Mouse (Mus musculus) myocyte (in vitro differentiated cells): ENCODE data around the gene Tmem260.

Experiments used
- MAX ChIP-seq: IDR thresholded peaks from one replicate; pipeline ENCODE4 v1.6.1; 2011; ENCODE audit warnings: low read depth, mild to moderate bottlenecking, control low read depth
- POLR2AphosphoS2 ChIP-seq: IDR thresholded peaks from one replicate; pipeline ENCODE4 v1.6.1; 2011; ENCODE audit warnings: low read depth, control low read depth; ENCODE audit not compliant: insufficient read length
- TCF12 ChIP-seq: IDR thresholded peaks from one replicate; pipeline ENCODE4 v1.6.1; 2011; ENCODE audit warnings: mild to moderate bottlenecking, control low read depth; ENCODE audit not compliant: poor library complexity, insufficient read depth, severe bottlenecking

GRCm38 (mm10) chr14:48453411-48453810 is 7.5 kb downstream of the Tmem260 start:
- no peak for TF ChIP-seq TCF12
- no peak for TF ChIP-seq POLR2AphosphoS2
- TF ChIP-seq MAX = no peak
